Mouse (Mus musculus) layer of hippocampus, adult 9-11 months (tissue): ENCODE measurements at regions not wholly inside any gene's neighbourhood (a gene's known extent, or its start where the extent isn't known, plus 50 kb on each side); places are given as distances from the start of the nearest gene placed in this dataset.
A peak's percentile ranks its signal among the peaks of the same experiment; 100 is the strongest.

ENCODE experiments used
- DNase-seq: peaks from one replicate; pipeline ENCODE4 v3.0.0; 2022

DNA sequence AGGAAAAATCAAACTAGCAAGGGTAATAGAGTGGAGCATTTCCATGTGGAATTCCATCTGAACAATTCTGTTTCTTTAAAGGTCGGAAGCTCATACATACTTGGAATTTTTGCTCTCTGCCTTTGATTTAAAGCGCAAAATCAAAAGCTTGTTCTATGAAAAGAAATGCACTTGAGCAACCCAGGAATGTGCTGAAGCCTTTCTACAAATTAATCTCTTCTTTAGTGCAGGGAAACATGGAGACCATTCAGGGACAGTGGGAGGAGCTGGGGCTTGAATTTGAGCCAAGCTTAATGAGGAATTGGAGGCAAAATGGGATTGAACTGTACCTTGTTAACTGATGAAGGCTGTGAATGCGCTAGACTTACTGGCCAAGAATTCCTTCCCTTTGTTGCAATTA, 933.1 kb upstream of the Lcorl start:
- DNase-seq: no peak

DNA sequence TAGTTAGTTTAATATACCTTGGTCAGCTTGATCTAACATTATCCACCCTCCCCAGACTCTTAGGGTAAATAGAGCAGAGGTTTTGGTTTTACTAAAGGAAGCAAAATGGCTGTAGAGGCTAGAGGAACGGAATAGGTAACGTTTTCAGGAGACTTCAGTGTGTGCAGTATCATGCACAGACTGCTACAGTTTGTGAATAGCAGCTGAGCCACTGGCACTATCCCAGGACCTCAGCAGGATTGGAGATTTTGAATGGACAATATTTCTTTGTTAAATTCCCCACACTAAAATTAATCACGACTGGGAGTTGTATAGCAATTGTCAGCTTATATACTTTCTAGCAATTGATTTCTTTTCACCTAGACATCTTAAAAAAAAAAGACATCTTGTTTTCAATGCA, 929.7 kb upstream of the Lcorl start:
- no peak for DNase-seq

DNA sequence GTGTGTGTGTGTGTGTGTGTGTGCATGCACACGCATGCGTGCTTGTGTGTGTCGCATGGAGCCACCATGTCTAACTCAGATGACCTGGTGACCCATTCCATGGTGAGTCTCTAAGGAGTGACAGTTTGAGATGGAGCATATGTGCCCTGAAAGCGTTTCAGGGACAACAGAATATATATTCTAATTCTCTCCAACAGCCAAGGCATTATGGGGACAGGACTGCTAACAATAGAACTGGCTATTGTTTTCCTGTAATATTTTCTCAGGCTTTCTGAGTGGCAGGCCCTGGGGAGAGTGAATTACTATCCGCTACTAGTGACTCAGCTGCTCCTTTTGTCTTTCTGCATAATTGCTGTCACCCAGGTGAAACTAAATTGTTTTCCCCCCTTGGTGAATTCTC, 898.7 kb upstream of the Lcorl start:
- no peak for DNase-seq

DNA sequence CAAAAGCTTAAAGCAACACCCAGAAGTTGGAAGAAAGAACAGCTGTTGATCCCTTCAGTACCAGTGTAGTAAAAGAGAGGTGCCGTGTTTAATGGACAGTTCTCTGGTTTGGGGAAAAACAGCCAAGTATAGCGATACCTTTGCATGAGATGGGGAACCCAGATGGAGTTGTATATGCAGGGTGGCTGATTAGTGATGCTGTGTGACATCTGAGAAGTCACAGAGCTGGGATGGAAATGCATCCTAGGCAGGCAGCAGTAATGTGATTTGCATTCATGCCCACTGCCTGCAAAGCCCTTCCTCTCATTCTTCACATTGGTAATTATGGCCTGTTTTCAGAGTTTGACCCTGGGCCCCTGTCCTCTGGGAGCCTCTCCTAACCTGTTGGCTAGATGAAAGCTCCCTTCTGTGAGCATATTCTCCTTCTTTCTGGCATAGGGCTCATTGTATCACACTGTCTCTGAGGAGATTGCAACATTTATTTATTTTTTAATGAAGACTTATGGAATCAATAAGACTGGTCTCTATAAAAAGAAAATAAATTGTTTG, 882.7 kb upstream of the Lcorl start:
- DNase-seq: no peak

DNA sequence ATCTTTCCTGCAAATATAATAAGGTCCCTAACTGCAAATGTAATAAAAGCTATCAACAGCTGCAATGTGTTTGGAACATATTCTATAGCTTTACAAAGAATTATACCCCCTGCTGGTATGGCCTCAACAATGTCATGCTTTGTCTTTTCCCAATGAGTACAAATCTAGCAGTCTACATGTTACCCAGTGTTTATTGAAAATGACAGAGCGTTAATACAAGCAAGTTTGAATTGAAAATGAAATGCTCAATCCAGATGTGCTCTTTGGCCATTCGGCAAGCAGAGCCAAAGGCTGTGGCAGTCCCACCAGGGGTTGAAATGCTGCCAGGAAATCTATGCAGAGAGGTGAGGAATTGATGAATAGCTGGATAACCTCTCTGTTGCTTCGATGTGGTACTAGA, 875.1 kb upstream of the Lcorl start:
- no peak for DNase-seq

DNA sequence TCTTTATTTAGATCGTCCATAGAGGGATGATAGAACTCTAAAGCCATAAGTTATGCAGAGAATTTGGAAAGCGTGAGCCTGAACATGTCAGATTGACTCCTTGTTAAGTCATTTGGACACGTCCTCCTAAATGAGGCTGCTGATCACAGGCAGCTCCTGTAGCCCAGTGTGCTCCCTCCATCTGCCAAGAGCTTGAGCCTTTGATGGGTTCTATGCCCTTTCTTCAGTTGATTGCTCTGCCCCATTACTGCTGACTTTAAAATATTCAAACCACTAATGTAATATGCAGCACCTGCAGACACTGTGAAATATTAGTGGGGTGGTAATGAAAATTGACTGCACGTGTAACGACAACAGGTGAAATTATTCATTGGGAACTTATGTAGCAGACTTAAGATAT, 874.6 kb upstream of the Lcorl start:
- DNase-seq: no peak

DNA sequence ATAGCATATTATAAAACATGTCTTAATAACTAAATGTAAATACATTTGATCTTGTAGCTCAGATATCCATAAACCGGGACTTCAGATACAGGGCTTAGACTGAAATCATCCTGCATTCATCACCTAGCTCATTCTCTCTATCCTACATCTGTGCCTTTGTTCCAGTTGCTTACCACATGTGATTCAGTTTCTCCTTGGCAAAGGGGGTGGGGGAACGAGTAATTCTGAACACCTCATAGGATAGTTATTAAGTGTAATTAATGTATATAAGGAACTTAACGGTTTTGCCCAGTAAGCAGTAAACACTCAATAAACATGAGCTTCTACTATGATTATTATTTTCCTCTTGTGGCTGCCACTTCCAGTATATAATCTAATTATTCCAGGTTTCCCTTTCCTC, 873.9 kb upstream of the Lcorl start:
- DNase-seq: no peak

DNA sequence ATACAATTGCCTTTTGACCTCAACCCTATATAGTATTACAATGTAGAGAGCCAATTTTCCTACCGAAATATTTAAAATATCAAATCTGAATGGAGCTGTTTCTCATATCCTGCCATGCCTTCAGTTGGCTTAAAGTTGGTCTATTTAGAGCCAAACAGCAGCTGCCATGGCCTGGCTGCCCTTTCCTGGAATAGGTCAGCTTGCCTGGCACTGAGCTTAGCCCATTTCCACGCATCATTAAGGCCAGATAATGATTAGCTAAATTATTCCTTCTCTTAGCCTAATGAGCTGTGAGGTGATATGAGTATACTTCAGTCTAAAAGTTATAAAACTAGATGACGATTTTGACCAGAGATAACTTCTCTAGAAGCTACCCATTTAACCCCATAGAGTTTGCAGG, 852.2 kb upstream of the Lcorl start:
- no peak for DNase-seq

DNA sequence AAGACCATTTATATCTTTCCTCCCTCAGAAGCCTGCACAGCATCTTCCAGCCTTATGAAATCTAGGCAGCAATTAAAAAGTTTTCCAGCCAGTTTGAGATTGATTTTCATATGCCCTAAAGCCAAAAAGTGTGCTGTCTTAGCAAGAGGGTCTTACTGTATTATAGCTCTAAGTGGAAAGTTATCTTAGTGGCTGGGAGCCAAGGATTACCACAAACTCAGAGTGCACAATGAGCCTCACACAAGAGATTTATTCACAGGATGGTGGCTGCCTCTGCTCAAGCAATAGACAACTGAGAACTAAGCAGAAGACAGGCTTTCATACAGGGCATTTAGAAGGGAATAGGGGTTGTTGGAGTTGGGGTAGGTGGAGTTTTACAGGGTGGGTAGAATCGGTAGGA, 850.4 kb upstream of the Lcorl start:
- no peak for DNase-seq

DNA sequence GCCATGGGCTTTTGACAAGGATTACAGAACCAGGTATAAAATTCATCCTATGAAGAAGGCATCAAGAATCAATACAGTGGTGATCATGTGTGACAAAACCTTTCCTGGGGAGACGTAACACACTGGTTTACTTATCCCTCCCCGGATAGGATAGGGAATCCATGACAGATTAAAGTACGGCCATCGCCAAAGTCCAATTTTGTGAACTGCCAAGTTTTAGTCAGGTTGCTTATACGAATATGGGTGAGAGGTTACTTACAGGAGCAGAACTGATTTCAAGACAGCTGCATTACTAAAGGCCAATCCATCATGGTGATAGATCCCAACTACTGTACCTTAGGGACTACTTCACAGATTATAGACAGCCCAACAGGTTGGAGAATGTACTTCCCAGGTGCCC, 849.6 kb upstream of the Lcorl start:
- DNase-seq: no peak

DNA sequence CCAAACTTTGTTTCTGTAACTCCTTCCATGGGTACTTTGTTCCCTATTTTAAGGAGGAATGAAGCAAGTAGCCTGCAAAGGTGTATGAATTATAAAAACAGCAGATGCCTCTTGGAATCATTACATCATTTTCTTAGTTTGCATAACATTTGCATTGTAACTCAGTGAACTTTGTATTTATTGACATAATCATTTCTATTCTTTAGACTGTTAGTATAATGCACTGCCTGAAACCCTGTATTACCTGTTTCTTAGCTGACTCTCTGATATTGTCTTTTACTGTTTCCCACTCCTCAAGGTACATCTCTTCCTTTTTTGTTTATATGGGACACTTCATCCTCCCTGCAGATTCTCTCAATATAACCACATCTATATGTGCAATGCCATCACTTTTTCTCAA, 820.6 kb upstream of the Lcorl start:
- DNase-seq: no peak

DNA sequence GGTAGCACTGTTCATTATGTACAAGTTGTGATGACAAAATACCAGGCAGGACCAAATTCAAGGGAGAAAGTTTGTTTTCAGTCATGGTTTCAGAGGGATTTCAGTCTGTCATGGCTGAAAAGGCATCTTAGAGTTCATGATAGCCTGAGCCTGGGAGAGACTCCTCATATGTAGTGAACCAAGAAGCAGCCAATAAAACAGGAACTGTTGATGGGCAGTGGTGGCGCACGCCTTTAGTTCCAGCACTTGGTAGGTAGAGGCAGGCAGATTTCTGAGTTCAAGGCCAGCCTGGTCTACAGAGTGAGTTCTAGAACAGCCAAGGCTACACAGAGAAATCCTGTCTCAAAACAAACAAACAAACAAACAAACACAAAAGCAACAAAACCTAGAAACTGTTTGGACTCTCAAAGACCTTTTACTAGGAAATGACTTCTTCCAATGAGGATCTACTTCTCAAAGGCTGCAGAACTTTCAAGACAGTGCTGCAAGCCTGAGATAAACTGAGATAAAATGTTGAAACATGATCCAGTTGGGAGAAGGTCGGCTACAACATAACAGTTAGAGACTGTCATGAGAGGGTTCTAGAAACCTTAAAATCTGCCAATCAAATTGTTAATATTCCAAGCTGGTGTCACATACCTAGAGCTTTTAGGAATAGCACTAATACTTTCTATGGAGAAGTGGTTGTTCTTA, 817.5 kb upstream of the Lcorl start:
- no peak for DNase-seq

DNA sequence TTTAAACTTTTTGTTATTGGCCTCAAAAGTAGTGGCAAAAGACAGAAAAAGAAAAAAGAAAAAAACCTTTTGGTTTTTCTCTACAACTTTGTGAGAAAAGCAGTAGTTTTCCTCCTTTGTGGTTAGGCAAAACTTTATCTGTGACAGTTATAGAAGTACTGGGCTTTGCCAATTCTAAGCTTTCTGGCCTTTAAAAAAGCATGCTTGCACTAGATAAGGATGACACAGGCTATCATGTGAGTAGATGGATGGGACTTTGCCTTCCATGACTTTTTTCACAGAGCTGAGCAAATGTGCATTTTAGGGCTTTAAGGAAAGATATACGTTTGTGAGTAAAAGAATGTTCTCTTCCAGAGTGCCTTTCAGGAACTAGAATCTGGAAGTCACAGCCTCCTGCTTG, 816.0 kb upstream of the Lcorl start:
- DNase-seq: no peak

DNA sequence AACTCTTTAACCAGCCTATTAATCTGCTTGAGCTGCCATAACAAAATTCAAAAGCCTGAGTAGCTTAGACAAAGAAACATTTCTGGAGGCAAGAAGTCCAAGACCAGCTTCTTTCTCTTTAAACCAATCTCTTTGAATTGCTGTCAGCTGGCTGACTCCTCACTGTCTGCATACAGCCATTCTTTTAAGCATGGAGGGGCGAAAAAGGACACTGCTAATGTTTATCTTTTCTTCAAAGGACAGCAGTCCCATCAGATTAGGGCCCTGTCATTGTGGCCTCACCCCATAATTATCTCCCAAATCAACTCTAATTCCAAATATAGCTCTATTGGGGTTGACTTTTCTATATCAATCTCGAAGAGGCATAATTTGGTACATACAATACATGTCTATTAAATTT, 813.1 kb upstream of the Lcorl start:
- DNase-seq: no peak

DNA sequence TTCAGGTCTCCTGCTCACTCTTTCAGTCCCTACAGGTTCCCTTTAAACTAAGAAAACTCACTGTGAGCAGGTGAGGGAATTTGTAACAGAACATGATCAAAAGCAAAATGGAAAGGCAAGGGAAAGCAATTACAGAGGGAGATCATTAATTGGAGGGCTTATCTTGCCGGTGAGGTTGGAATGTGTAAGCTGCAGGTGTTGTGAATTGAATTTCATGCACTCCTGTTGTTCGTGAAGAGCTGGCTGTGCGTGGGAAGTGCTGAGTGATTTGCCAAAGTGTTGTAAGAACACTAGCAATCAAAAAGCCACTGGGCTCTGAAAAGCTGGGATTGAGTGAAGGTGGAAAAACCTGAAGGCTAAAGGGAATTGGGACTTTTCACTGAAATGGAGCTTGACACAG, 808.8 kb upstream of the Lcorl start:
- DNase-seq: peak; percentile 2

DNA sequence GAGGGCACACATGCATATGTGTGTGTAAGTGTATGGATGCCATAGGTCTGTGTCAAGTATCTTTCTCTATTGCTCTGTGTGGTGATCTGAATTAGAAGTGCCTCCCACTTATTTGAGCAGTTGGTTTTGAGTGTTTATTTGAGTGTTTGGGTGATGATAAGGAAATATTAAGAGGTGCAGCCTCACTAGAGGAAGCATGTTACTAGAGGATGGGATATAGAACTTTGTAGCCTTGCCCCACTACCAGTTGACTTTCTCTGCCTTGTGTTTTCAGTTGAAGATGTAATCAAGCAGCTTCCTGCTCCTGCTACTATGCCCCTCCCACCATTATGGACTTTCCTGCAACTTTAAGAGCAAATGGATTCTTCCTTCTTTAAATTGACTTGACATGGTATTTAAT, 799.6 kb upstream of the Lcorl start:
- no peak for DNase-seq

DNA sequence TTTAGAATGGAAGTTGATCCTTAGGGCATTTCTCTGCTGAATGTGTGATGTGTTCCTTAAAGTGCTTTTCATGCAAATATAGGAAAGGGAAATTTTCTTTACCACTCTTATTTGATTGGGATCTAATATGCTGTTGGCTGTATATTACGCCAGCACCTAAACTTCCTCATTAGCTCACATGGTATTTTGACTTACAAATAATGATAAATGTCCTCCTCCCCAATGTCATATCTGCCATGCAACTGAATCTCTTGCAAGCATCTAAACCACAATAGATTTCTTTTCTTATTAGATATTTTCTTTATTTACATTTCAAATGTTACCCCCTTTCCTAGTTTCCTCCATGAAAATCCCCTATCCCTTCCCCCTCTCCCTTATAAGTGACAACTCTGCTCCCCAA, 796.8 kb upstream of the Lcorl start:
- DNase-seq: no peak

DNA sequence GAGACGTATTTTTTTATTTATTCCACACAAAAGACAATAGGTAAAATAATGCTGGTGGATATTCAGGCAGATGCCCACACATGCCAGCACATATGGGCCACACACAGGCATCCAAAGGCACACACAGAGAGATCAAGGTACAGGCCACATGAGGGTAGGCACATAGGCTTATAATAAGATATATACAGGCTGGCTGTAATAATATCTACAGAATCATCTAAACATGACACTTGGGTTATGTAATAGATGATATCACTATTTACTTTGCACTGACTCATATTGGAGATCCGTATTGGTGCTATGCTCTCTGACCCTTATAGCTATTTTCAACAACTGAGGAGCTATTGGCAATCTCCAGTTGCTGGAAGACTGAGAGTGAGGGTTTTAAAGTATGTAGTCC, 785.6 kb upstream of the Lcorl start:
- DNase-seq: no peak

DNA sequence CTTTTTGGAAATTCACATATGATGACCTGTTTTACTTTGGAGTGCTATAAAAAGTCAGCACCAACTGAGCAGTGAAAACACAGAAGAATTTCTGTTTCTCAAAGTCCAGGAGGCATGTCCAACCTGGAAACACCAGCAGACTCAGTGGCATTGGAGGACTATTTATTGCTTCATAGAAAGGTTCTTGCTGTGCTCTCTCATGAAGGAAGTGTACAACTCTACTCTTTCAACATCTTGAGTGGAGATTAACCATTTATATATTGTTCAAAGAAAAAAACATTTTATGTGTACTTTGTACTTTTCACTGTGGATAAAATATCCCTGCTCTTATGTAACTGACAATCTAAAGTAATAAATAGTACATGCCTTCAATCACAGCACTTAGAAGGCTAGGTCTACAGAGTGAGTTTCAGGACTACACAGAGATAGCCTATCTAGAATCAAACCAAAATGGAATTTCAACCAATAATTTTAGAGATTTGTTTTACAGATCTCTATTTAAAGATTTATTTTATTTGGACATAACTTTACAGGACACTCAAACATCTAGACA, 777.8 kb upstream of the Lcorl start:
- DNase-seq: no peak
